Mouse (Mus musculus): ENCODE measurements around the gene Fxyd5.

DNA sequence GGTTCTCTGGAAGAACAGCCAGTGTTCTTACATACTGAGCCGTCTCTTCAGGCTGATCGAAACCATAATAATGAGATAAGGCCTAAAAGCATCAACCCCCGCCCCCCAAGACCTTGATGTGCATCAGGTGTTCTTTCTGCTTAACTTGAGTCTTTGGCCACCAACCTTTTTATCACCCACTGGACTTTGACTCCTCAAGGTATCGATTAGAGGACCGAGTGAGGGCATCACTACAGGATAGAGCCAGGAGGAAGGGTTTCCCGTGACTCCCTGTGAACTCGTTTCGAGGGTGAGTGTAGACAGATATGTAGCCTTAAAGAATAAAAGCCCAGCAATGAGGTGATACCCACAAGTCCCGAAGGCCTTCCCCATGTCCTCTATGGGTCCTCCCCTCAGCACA, 56.9 kb downstream of the Fxyd5 start:
- TF ChIP-seq POLR2A (IDR thresholded peaks at IDR 0.05; ENCODE audit: extremely low read depth, insufficient read depth, low read length) (no peak), CTCF (IDR thresholded peaks at IDR 0.05; ENCODE audit: low read depth, low read length) (no peak)

All from liver, adult 2 months (tissue).